Mouse (Mus musculus) bone marrow, adult 2 months (tissue): ENCODE results near the gene Dcaf15. TPM values are rescaled to one million over a fixed set of nuclear protein-coding genes. Genes with fewer than 3 reads are reported as not detected.

Source experiments
- H3K27ac ChIP-seq: fragments of 200-500 bp; 2 replicates; pipeline ENCODE4 v1.5.1; 2012; ENCODE audit warnings: low read depth, mild to moderate bottlenecking, control low read depth, inconsistent platforms, low read length; ENCODE audit not compliant: control insufficient read depth, poor library complexity, insufficient read depth
- H3K4me1 ChIP-seq: fragments of 200-500 bp; 2 replicates; pipeline ENCODE4 v1.6.1; 2011; ENCODE audit warnings: low read length; ENCODE audit not compliant: control insufficient read depth, insufficient read depth
- H3K4me3 ChIP-seq: fragments of 200-500 bp; replicated peaks from 2 replicates; pipeline ENCODE3; 2011; ENCODE audit warnings: mild to moderate bottlenecking, low read depth, low read length, control low read depth; ENCODE audit not compliant: control insufficient read depth
- CTCF ChIP-seq: fragments of 200-500 bp; IDR thresholded peaks from 2 replicates; pipeline ENCODE4 v1.5.1; 2011; ENCODE audit warnings: low read length, control low read depth; ENCODE audit not compliant: control insufficient read depth, insufficient read depth
- POLR2A ChIP-seq: fragments of 200-500 bp; IDR thresholded peaks from 2 replicates; pipeline ENCODE4 v1.6.1; 2011; ENCODE audit warnings: low read depth, mild to moderate bottlenecking, control low read depth, low read length, borderline replicate concordance; ENCODE audit not compliant: control insufficient read depth
- WGBS: fragments of 180-500 bp; shearing (Covaris S2); methylation state at CpG from one replicate; pipeline ENCODE4 v1.1.7; 2018; 5-methylcytosine and 5-hydroxymethylcytosine counted together
- polyA plus RNA-seq: library from polyadenylated mRNA; stranded (reverse); fragments of >200 nt; gene quantifications from 2 replicates; pipeline ENCODE4 v1.2.4, GENCODE M21; 2011; ENCODE audit warnings: low replicate concordance; ENCODE audit not compliant: missing spikeins, insufficient read depth, insufficient read length

The Dcaf15 gene
- polyA plus RNA-seq, 1 experiment = 44.6 TPM

DNA sequence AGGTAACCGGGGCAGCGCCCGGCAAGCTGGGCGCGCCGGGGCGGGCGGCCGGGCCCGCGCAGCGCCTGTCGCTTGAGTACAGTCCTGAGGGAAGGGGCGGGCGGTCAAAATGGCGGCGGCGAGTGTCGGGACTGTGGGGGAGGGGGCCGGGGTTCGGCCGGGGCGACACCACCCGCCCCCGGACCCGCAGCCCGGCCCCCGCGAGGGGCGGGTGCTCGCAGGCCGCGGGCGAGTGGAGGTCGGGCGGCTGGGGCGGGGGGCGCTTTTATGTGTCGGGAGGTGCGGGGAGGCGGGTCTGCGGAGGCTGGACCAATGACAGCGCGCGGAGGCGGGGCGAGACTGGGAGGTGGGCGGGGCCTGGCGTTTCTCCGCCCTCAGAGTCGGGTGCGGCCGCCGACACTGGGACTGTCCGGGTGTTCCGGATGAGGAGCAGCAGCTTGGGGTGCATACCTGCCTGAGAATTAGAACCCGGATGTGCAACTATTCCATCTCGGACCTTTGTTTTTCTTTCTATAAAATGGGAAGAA, 37.5 kb downstream of the Dcaf15 start:
- WGBS = under 1% methylated on average over 57 of the region's 58 CpGs
- Histone ChIP-seq H3K4me1 (peaks cover 7% of the 10 kb centered on the region; the same call in 1 of the 2 replicates), H3K27ac (peak overlapping the region; percentile 96), H3K4me3 (peak overlapping the region; percentile 63)
- no peak for TF ChIP-seq CTCF
- peak; percentile 43; the same call in 1 of the 2 replicates for TF ChIP-seq POLR2A

DNA sequence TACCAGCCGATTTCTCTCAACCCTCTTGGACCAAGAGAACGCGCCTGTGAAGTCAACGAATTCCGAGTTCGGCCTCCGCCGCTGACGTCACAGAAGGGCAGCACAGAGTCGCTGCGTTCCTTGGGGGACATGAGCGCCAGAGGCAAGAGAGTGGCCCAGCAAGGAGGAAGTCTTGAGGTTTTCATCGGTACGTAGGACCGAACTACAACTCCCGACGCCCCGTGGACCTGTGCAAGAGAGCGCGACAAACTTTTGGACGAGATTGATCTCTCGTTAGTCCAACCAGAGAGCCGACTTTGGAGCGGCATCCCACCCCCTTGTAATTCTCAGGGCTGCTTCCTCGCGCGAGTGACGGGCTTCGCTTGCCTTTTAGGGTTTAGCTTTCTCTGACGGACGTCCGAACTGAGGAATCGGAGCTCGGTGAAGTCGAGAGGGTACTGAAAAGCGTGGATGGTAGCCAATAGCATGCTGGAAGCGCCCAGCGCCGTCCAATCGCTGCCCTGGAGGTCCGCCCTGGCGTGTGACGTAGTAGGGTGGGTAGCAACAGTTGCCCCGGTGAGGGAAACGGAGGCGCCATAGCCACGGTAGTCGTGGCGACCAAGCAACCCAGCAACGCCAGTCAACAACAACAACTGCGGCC, 38.2 kb downstream of the Dcaf15 start, which contains the start of gene Rfx1:
TSS of gene Rfx1 (plus strand) at position 544 of the 640 bp plus-strand sequence.
- WGBS = under 1% methylated on average over 51 of the region's 51 CpGs
- Histone ChIP-seq H3K4me3 (peak within 1 kb of the TSS; percentile 63), H3K4me1 (peaks cover 7% of the 10 kb centered on the region; the same call in 1 of the 2 replicates), H3K27ac (peak within 1 kb of the TSS; percentile 96)
- TF ChIP-seq CTCF = no peak; the same call in 1 of the 2 replicates
- peak; percentile 89 for TF ChIP-seq POLR2A

DNA sequence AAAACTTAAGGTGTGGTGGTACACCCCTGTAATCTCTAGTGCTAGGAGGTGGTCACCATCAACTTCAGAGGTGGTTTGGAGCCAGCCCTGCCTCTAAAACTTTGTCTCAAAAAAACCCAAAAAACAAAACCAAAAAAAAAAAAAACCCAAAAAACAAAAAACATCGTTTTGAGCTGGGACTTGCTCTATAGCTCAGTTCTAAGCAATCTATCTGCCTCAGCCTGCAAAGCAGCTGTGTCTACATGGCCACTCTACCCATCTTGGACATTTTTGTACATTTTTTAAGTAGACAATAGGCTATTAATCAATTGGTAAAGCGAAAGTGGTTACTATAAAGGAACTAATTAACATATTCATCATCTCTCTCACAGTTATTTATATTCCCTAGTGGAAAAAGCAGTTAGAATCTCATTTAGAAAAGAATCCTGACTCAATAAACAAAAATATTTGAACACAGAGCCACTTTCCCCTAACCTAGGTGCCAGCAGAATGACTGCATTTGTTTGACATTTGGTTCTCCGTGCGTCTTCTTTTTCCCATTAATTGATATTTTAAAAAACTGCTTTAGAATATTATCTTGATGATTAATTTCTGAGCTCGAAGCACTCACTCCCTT, 39.0 kb downstream of the Dcaf15 start:
- TF ChIP-seq POLR2A = no peak
- no peak for TF ChIP-seq CTCF
- peak overlapping the region; percentile 79 for H3K27ac ChIP-seq
- 7% methylated on average over 5 of the region's 5 CpGs for WGBS
- H3K4me3 ChIP-seq = peak overlapping the region; percentile 63
- H3K4me1 ChIP-seq = peaks cover 5% of the 10 kb centered on the region; the same call in 1 of the 2 replicates

DNA sequence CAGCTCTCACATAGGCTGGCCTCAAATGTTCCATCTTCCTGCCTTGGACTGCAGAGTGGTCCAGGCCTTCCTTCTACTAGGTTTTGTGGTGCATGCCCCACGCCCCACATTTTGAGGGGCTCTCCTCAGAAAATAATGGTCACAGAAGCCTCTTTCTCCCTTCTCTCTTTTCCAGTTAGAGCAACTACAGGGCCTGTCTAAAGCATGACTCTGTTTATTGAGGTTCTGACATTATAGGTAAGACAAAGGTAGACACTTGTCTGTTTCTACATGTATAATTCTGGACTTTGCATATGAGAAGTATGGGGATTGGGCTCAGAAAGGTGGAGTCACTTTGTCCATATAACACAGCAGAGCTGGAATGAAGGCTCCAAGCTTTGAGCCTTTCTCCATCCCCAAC, 39.5 kb downstream of the Dcaf15 start, which contains the start of gene Gm10643:
TSS of gene Gm10643 (minus strand) at position 101 of the 400 bp plus-strand sequence.
- peaks cover 5% of the 10 kb centered on the region; the same call in 1 of the 2 replicates for H3K4me1 ChIP-seq
- TF ChIP-seq POLR2A (no peak), CTCF (no peak)
- peak within 1 kb of the TSS; percentile 63 for H3K4me3 ChIP-seq
- H3K27ac ChIP-seq = peak within 1 kb of the TSS; percentile 79
- WGBS = 77% methylated on average over 1 of the region's 1 CpGs

DNA sequence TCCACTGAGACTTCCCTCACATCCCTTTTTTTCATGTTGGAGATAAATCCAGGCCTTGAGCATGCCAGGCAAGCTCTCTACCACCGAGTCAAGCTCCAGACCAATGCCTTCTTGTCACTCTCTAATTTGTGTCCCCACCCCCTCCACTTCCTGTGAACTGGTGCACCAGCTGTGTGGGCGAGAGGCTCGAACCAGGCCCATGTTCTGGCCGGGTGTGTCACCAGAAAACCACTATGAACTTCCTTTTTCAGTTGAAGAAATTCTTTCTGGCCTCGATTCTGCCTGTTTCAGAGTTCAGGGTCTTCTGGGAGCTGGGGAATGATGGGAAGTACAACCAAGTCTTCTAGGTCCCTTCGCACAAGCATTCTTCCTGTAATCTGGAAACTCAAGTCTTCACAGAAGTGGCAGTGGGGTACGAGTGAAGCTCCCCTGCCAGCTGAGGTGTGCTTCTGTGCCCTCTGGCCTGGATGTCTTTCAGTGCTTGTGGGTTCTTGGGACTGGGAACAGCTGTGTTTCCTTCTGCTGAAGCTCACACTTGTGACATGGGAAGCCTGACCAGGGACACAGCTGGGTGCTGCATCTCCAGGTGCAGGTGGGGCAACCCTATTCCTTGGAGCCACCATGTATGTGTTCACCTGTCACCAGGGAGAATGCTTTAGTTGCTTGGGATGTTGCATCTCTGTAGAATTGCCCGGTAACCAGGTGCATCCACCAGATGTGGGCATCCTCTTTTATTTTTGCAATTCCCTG, 40.5 kb downstream of the Dcaf15 start:
- TF ChIP-seq CTCF (no peak), POLR2A (no peak; the same call in 1 of the 2 replicates)
- peaks cover 5% of the 10 kb centered on the region; the same call in 1 of the 2 replicates for H3K4me1 ChIP-seq
- H3K27ac ChIP-seq = peak overlapping the region; percentile 73
- 14% methylated on average over 8 of the region's 8 CpGs for WGBS
- H3K4me3 ChIP-seq = no peak overlapping the region

DNA sequence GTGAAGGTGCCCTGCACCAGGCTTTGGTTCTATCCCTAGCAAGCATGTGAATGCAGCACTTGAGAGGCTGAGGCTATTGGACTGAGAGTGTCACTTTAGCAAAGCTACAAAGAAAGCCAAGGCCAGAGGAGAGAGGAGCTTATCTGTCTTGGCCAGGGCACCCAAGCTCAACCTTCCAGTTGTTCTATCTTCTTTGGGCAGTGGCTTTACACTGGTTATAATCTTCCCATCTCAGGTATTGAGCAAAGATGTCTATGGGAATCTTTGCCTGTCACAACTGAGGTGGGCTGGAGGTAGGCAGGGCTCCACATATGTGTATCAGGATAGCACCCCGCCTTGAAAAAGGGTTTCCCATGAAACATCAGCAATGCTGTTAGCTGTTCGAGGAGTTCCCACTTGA, 44.3 kb downstream of the Dcaf15 start:
- no peak overlapping the region for H3K27ac ChIP-seq
- no peak for TF ChIP-seq CTCF
- no peak for TF ChIP-seq POLR2A
- H3K4me1 ChIP-seq = peaks cover 5% of the 10 kb centered on the region; the same call in 1 of the 2 replicates
- no peak overlapping the region for H3K4me3 ChIP-seq
- WGBS = 66% methylated on average over 2 of the region's 2 CpGs

DNA sequence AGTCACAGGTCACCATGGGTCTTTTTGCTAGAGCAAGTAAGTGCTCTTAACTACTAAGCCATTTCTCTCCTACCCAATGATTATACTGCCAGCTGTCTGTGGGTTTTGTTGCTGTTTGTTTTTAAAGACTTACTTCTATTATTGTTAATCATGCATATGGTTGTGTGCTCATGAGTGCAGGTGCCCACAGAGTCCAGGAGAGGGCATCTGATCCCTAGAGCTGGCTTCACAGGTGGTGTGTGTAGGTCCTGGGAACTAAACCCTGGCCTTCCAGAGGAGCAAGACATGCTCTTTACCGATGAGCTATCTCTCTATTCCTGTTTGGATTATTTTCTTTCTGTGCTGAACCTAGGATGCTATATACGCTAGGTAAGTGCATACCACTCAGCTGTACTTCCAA, 45.3 kb downstream of the Dcaf15 start:
- TF ChIP-seq CTCF (no peak), POLR2A (no peak)
- no peak overlapping the region for H3K27ac ChIP-seq
- WGBS = 92% methylated on average over 2 of the region's 2 CpGs
- H3K4me1 ChIP-seq = peaks cover 4% of the 10 kb centered on the region; the same call in 1 of the 2 replicates
- no peak overlapping the region for H3K4me3 ChIP-seq
